Comparison of ENCODE assay signal across 25 mouse cellular contexts in genomic region chr5:90156522-90156921, GRCm38 (mm10).
"Had no signal": no experiment of that assay in that cellular context is flagged by ENCODE, and none has a peak within 500 bp of the region (broad histone marks: within the 10 kb centered on the region; RNA-seq: fewer than 3 reads in every experiment).

No protein-coding gene starts in this region.

- DNase-seq: cerebellum, adult 2 months; cerebellum, adult 8-10 months; cerebellum, adult 9-10 months; cerebellum, adult 9-11 months; cerebellum, postnatal 10 days; cerebellum, postnatal 14 days; cerebellum, postnatal 25 days; cerebellum, postnatal 36 days; embryo, embryonic 11 days; gastrocnemius, adult 2 months; gastrocnemius, postnatal 10 days; gastrocnemius, postnatal 14 days; gastrocnemius, postnatal 25 days; gastrocnemius, postnatal 36 days; heart, adult 18-20 months; heart, adult 2 months had no signal

- H3K9ac ChIP-seq: embryonic facial prominence, embryonic 12.5 days; embryonic facial prominence, embryonic 13.5 days; embryonic facial prominence, embryonic 15.5 days; heart, embryonic 12.5 days had no signal

- H3K4me3 ChIP-seq: embryonic facial prominence, embryonic 10.5 days; embryonic facial prominence, embryonic 12.5 days; embryonic facial prominence, embryonic 13.5 days; embryonic facial prominence, embryonic 15.5 days; erythroblast, embryonic 14.5 days; gastrocnemius, adult 2 months; heart, adult 2 months; heart, embryonic 10.5 days; heart, embryonic 12.5 days had no signal

- H3K4me1 ChIP-seq: embryonic facial prominence, embryonic 10.5 days; embryonic facial prominence, embryonic 12.5 days; embryonic facial prominence, embryonic 13.5 days; embryonic facial prominence, embryonic 15.5 days; heart, embryonic 10.5 days; heart, embryonic 12.5 days had no signal

- H3K27me3 ChIP-seq: embryonic facial prominence, embryonic 12.5 days; embryonic facial prominence, embryonic 13.5 days; embryonic facial prominence, embryonic 15.5 days; heart, embryonic 12.5 days had no signal

- ATAC-seq: forebrain, embryonic 14.5 days had no signal

- H3K4me2 ChIP-seq: embryonic facial prominence, embryonic 12.5 days; embryonic facial prominence, embryonic 13.5 days; embryonic facial prominence, embryonic 15.5 days; heart, embryonic 11.5 days; heart, embryonic 12.5 days had no signal

- H3K36me3 ChIP-seq: embryonic facial prominence, embryonic 10.5 days; embryonic facial prominence, embryonic 12.5 days; embryonic facial prominence, embryonic 13.5 days; embryonic facial prominence, embryonic 15.5 days; heart, embryonic 10.5 days; heart, embryonic 12.5 days had no signal

- H3K27ac ChIP-seq: embryonic facial prominence, embryonic 10.5 days; embryonic facial prominence, embryonic 12.5 days; embryonic facial prominence, embryonic 13.5 days; embryonic facial prominence, embryonic 15.5 days; gastrocnemius, adult 2 months; heart, adult 2 months; heart, embryonic 10.5 days had no signal

- H3K9me3 ChIP-seq: embryonic facial prominence, embryonic 10.5 days; embryonic facial prominence, embryonic 12.5 days; embryonic facial prominence, embryonic 13.5 days; embryonic facial prominence, embryonic 15.5 days; heart, embryonic 10.5 days; heart, embryonic 12.5 days had no signal
